Mouse (Mus musculus) heart, adult 2 months (tissue): ENCODE data around the gene Serpina11.

Source experiments
- CTCF ChIP-seq: fragments of 200-600 bp; IDR thresholded peaks from 2 replicates; pipeline ENCODE4 v1.8.1; 2022; ENCODE audit warnings: antibody characterized with exemption, mild to moderate bottlenecking, moderate library complexity
- EP300 ChIP-seq: fragments of 200-500 bp; IDR thresholded peaks from 2 replicates; pipeline ENCODE4 v1.6.1; 2011; ENCODE audit warnings: low read depth, low read length, control low read depth; ENCODE audit not compliant: insufficient read depth
- POLR2A ChIP-seq: fragments of 200-500 bp; IDR thresholded peaks from 2 replicates; pipeline ENCODE4 v1.6.1; 2011; ENCODE audit warnings: mild to moderate bottlenecking, low read depth, low read length, control low read depth; ENCODE audit not compliant: insufficient read depth

DNA sequence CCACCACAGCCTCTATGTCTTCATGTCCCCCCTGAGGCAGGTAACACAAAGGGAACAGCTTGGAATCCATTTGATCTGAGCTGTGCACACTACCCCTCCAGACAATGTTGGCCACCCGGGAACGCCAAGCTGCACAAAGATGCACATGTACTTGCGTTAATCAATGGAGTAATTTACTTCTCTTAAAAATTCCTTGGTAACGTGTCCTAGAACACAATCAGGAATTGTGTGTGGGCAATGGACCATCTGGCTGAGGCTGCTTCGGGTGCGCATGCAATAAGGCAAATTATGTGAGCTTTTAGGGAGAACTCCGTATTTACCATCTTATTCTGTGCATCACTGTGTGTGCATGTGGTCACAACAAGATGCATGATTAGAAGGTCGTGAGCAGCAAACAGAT lies 9.9 kb upstream of the Serpina11 start:
- TF ChIP-seq CTCF (no peak), POLR2A (no peak), EP300 (no peak)
